Mouse (Mus musculus): ENCODE results near the gene Cmas.
A peak's percentile ranks its signal among the peaks of the same experiment; 100 is the strongest.

Gene Cmas

GRCm38 (mm10) chr6:142756507-142757333 lies at the start of gene Cmas:
Cmas (plus strand) TSS chr6:142756686.
- DNase-seq: peak; percentile 92 to 93

GRCm38 (mm10) chr6:142706688-142707087 lies 49.8 kb upstream of the Cmas start:
- DNase-seq: peak; percentile 4 to 19

GRCm38 (mm10) chr6:142708369-142708768 lies 48.1 kb upstream of the Cmas start:
- no peak for DNase-seq

GRCm38 (mm10) chr6:142710690-142711089 lies 45.8 kb upstream of the Cmas start:
- DNase-seq: no peak

- no peak for DNase-seq
Observed at GRCm38 (mm10) chr6:142711106-142711505, 45.4 kb upstream of the Cmas start.

- no peak for DNase-seq
Observed at GRCm38 (mm10) chr6:142715026-142715425, 41.5 kb upstream of the Cmas start.

- no peak for DNase-seq
Observed at GRCm38 (mm10) chr6:142717186-142717585, 39.3 kb upstream of the Cmas start.

GRCm38 (mm10) chr6:142718167-142718566 lies 38.3 kb upstream of the Cmas start:
- no peak for DNase-seq

GRCm38 (mm10) chr6:142720641-142721040 lies 35.8 kb upstream of the Cmas start:
- DNase-seq: no peak

GRCm38 (mm10) chr6:142721731-142722130 lies 34.8 kb upstream of the Cmas start:
- DNase-seq: no peak

- DNase-seq: no peak
Observed at GRCm38 (mm10) chr6:142726032-142726431, 30.5 kb upstream of the Cmas start.

GRCm38 (mm10) chr6:142732567-142733290 lies 23.8 kb upstream of the Cmas start:
- DNase-seq: no peak

GRCm38 (mm10) chr6:142735302-142736005 lies 21.0 kb upstream of the Cmas start:
- DNase-seq: peak; percentile 14 to 22

GRCm38 (mm10) chr6:142738225-142738624 lies 18.3 kb upstream of the Cmas start:
- no peak for DNase-seq

GRCm38 (mm10) chr6:142738637-142739036 lies 17.8 kb upstream of the Cmas start:
- no peak for DNase-seq

- DNase-seq: no peak
Observed at GRCm38 (mm10) chr6:142741763-142742162, 14.7 kb upstream of the Cmas start.

GRCm38 (mm10) chr6:142743193-142743592 lies 13.3 kb upstream of the Cmas start:
- no peak for DNase-seq

GRCm38 (mm10) chr6:142745484-142745883 lies 11.0 kb upstream of the Cmas start:
- DNase-seq: no peak

GRCm38 (mm10) chr6:142746765-142747164 lies 9.7 kb upstream of the Cmas start:
- DNase-seq: no peak

GRCm38 (mm10) chr6:142747165-142747564 lies 9.3 kb upstream of the Cmas start:
- no peak for DNase-seq

- no peak for DNase-seq
Observed at GRCm38 (mm10) chr6:142748057-142748708, 8.3 kb upstream of the Cmas start.

GRCm38 (mm10) chr6:142751365-142751764 lies 5.1 kb upstream of the Cmas start:
- DNase-seq: no peak
